Mouse (Mus musculus) myocyte (in vitro differentiated cells): ENCODE results near the gene Cep57l1. TPM values are rescaled to one million over a fixed set of nuclear protein-coding genes. Genes with fewer than 3 reads are reported as not detected.
A peak's percentile ranks its signal among the peaks of the same experiment; 100 is the strongest.
"Not testable (repeated sequence)": the region's sequence is repeated elsewhere in the genome, so short reads cannot be mapped to it uniquely, and the experiment has no call there.

Experiments
- H3K27me3 ChIP-seq: one replicate; pipeline ENCODE4 v1.6.1; 2011; ENCODE audit not compliant: control insufficient read depth, insufficient read depth, insufficient read length
- H3K36me3 ChIP-seq: one replicate; pipeline ENCODE4 v1.6.1; 2011; ENCODE audit not compliant: control insufficient read depth, insufficient read depth
- H3K4me2 ChIP-seq: one replicate; pipeline ENCODE4 v1.6.1; 2011; ENCODE audit warnings: low read depth, control low read depth
- H3K4me3 ChIP-seq: one replicate; pipeline ENCODE4 v1.5.1; 2011; ENCODE audit warnings: mild to moderate bottlenecking, control low read depth, moderate library complexity
- H3K79me2 ChIP-seq: one replicate; pipeline ENCODE4 v1.6.1; 2011; ENCODE audit not compliant: control insufficient read depth, insufficient read depth
- H3ac ChIP-seq: one replicate; pipeline ENCODE4 v1.6.1; 2011; ENCODE audit not compliant: control insufficient read depth, insufficient read length
- CEBPB ChIP-seq: IDR thresholded peaks from 2 replicates; pipeline ENCODE4 v1.6.1; 2011; ENCODE audit warnings: mild to moderate bottlenecking, moderate library complexity; ENCODE audit not compliant: poor library complexity, insufficient read depth, severe bottlenecking
- E2F4 ChIP-seq: IDR thresholded peaks from one replicate; pipeline ENCODE4 v1.6.1; 2011; ENCODE audit warnings: mild to moderate bottlenecking, control low read depth, moderate library complexity; ENCODE audit not compliant: insufficient read depth
- MAX ChIP-seq: IDR thresholded peaks from one replicate; pipeline ENCODE4 v1.6.1; 2011; ENCODE audit warnings: low read depth, mild to moderate bottlenecking, control low read depth
- MYOD1 ChIP-seq, 3 experiments: IDR thresholded peaks; one replicate each; pipeline ENCODE4 v1.6.1; 2011; ENCODE audit warnings: control low read depth in 2 of 3, low read depth in 2 of 3, mild to moderate bottlenecking in 2 of 3, moderate library complexity in 1 of 3; ENCODE audit not compliant: insufficient read length in 2 of 3, control insufficient read depth in 1 of 3
- MYOG ChIP-seq, 3 experiments: IDR thresholded peaks; one replicate each; pipeline ENCODE4 v1.6.1; 2011; ENCODE audit warnings: control low read depth in 2 of 3, low read depth in 2 of 3, mild to moderate bottlenecking in 2 of 3; ENCODE audit not compliant: insufficient read length in 2 of 3, control insufficient read depth in 1 of 3, insufficient read depth in 1 of 3
- POLR2A ChIP-seq: IDR thresholded peaks from one replicate; pipeline ENCODE4 v1.6.1; 2011; ENCODE audit warnings: low read depth, mild to moderate bottlenecking, control low read depth, moderate library complexity; ENCODE audit not compliant: insufficient read length
- POLR2AphosphoS2 ChIP-seq: IDR thresholded peaks from one replicate; pipeline ENCODE4 v1.6.1; 2011; ENCODE audit warnings: low read depth, control low read depth; ENCODE audit not compliant: insufficient read length
- REST ChIP-seq: IDR thresholded peaks from one replicate; pipeline ENCODE4 v1.6.1; 2011; ENCODE audit warnings: mild to moderate bottlenecking, control low read depth, moderate library complexity; ENCODE audit not compliant: insufficient read depth, insufficient read length
- SRF ChIP-seq: IDR thresholded peaks from one replicate; pipeline ENCODE4 v1.6.1; 2011; ENCODE audit warnings: low read depth; ENCODE audit not compliant: control insufficient read depth, insufficient read length
- TCF12 ChIP-seq: IDR thresholded peaks from one replicate; pipeline ENCODE4 v1.6.1; 2011; ENCODE audit warnings: mild to moderate bottlenecking, control low read depth; ENCODE audit not compliant: poor library complexity, insufficient read depth, severe bottlenecking
- TCF3 ChIP-seq: IDR thresholded peaks from one replicate; pipeline ENCODE4 v1.6.1; 2011; ENCODE audit warnings: low read depth, control low read depth; ENCODE audit not compliant: insufficient read length
- USF1 ChIP-seq: IDR thresholded peaks from one replicate; pipeline ENCODE4 v1.6.1; 2011; ENCODE audit warnings: low read depth, mild to moderate bottlenecking, control low read depth, moderate library complexity
- polyA plus RNA-seq: library from polyadenylated mRNA; unstranded; fragments of >200 nt; fragmentation: generic; extraction: Trizol; gene quantifications from one replicate; pipeline ENCODE4 v1.2.1, GENCODE M21; 2012; ENCODE audit warnings: missing spikeins

Cep57l1 gene
- polyA plus RNA-seq, 1 experiment, result 3.3 TPM

- Histone ChIP-seq H3K36me3 (no peaks in the 10 kb centered on the region), H3ac (no peak overlapping the region), H3K4me2 (no peak overlapping the region), H3K79me2 (peaks cover 26% of the 10 kb centered on the region), H3K4me3 (no peak overlapping the region), H3K27me3 (no peaks in the 10 kb centered on the region)
- TF ChIP-seq E2F4 (no peak), MAX (no peak), POLR2A (no peak), USF1 (no peak), POLR2AphosphoS2 (no peak), SRF (no peak), TCF3 (no peak), MYOG (IDR thresholded peaks at IDR 0.05; ENCODE audit: control insufficient read depth in 1 of 3, insufficient read depth in 1 of 3, insufficient read length in 2 of 3, low read depth in 2 of 3) (no peak), REST (no peak), MYOD1 (IDR thresholded peaks at IDR 0.05; ENCODE audit: control insufficient read depth in 1 of 3, insufficient read length in 2 of 3, low read depth in 2 of 3) (no peak), TCF12 (no peak), CEBPB (no peak)
These were observed 14.2 kb upstream of the Cep57l1 start for GRCm38 (mm10) chr10:41823916-41824315.

- not testable (repeated sequence) for H3K36me3 ChIP-seq, H3ac ChIP-seq, H3K4me3 ChIP-seq, H3K27me3 ChIP-seq
- Histone ChIP-seq H3K79me2 (peaks cover 26% of the 10 kb centered on the region), H3K4me2 (peak overlapping the region; percentile 41)
These were observed 13.6 kb upstream of the Cep57l1 start for GRCm38 (mm10) chr10:41823282-41823675.

GRCm38 (mm10) chr10:41822573-41823281 is 13.1 kb upstream of the Cep57l1 start:
- H3K36me3 ChIP-seq, result no peaks in the 10 kb centered on the region
- no peak for TF ChIP-seq MYOG (IDR thresholded peaks at IDR 0.05; ENCODE audit: control insufficient read depth in 1 of 3, insufficient read depth in 1 of 3, insufficient read length in 2 of 3, low read depth in 2 of 3)
- no peak for TF ChIP-seq SRF
- no peak for TF ChIP-seq MYOD1 (IDR thresholded peaks at IDR 0.05; ENCODE audit: control insufficient read depth in 1 of 3, insufficient read length in 2 of 3, low read depth in 2 of 3)
- TF ChIP-seq MAX, result no peak
- no peak for TF ChIP-seq POLR2A
- TF ChIP-seq CEBPB, result no peak
- TF ChIP-seq TCF12, result no peak
- TF ChIP-seq POLR2AphosphoS2, result no peak
- no peak for TF ChIP-seq TCF3
- no peak for TF ChIP-seq REST
- no peak for TF ChIP-seq USF1
- TF ChIP-seq E2F4, result no peak
- H3K4me3 ChIP-seq, result no peak overlapping the region
- no peak overlapping the region for H3ac ChIP-seq
- H3K79me2 ChIP-seq, result peaks cover 26% of the 10 kb centered on the region
- no peaks in the 10 kb centered on the region for H3K27me3 ChIP-seq
- peak overlapping the region; percentile 41 for H3K4me2 ChIP-seq

- no peak overlapping the region for H3ac ChIP-seq
- H3K79me2 ChIP-seq, result peaks cover 34% of the 10 kb centered on the region
- no peak overlapping the region for H3K4me2 ChIP-seq
- no peaks in the 10 kb centered on the region for H3K36me3 ChIP-seq
- no peak for TF ChIP-seq REST
- no peak for TF ChIP-seq MAX
- no peak for TF ChIP-seq MYOD1 (IDR thresholded peaks at IDR 0.05; ENCODE audit: control insufficient read depth in 1 of 3, insufficient read length in 2 of 3, low read depth in 2 of 3)
- no peak for TF ChIP-seq CEBPB
- TF ChIP-seq MYOG (IDR thresholded peaks at IDR 0.05; ENCODE audit: control insufficient read depth in 1 of 3, insufficient read depth in 1 of 3, insufficient read length in 2 of 3, low read depth in 2 of 3), result no peak
- TF ChIP-seq POLR2AphosphoS2, result no peak
- TF ChIP-seq USF1, result no peak
- TF ChIP-seq E2F4, result no peak
- no peak for TF ChIP-seq SRF
- no peak for TF ChIP-seq TCF3
- TF ChIP-seq POLR2A, result no peak
- no peak for TF ChIP-seq TCF12
- no peak overlapping the region for H3K4me3 ChIP-seq
- no peaks in the 10 kb centered on the region for H3K27me3 ChIP-seq
These were observed 11.5 kb upstream of the Cep57l1 start for GRCm38 (mm10) chr10:41821171-41821570.

- TF ChIP-seq MAX, result no peak
- TF ChIP-seq POLR2AphosphoS2, result no peak
- TF ChIP-seq TCF3, result no peak
- no peak for TF ChIP-seq MYOG (IDR thresholded peaks at IDR 0.05; ENCODE audit: control insufficient read depth in 1 of 3, insufficient read depth in 1 of 3, insufficient read length in 2 of 3, low read depth in 2 of 3)
- no peak for TF ChIP-seq SRF
- no peak for TF ChIP-seq REST
- TF ChIP-seq TCF12, result no peak
- no peak for TF ChIP-seq E2F4
- no peak for TF ChIP-seq MYOD1 (IDR thresholded peaks at IDR 0.05; ENCODE audit: control insufficient read depth in 1 of 3, insufficient read length in 2 of 3, low read depth in 2 of 3)
- no peak for TF ChIP-seq POLR2A
- TF ChIP-seq USF1, result no peak
- no peak for TF ChIP-seq CEBPB
- Histone ChIP-seq H3K36me3 (no peaks in the 10 kb centered on the region), H3ac (no peak overlapping the region), H3K79me2 (peaks cover 38% of the 10 kb centered on the region), H3K27me3 (no peaks in the 10 kb centered on the region), H3K4me2 (no peak overlapping the region), H3K4me3 (no peak overlapping the region)
These were observed 10.7 kb upstream of the Cep57l1 start for GRCm38 (mm10) chr10:41820401-41820800.
